Mouse (Mus musculus): ENCODE results near the gene Spats2l.
A peak's percentile ranks its signal among the peaks of the same experiment; 100 is the strongest.

Gene Spats2l

GRCm38 (mm10) chr1:57890259-57890902 lies 116.4 kb downstream of the Spats2l start:
- no peak for DNase-seq (ENCODE audit: low read depth)

DNA sequence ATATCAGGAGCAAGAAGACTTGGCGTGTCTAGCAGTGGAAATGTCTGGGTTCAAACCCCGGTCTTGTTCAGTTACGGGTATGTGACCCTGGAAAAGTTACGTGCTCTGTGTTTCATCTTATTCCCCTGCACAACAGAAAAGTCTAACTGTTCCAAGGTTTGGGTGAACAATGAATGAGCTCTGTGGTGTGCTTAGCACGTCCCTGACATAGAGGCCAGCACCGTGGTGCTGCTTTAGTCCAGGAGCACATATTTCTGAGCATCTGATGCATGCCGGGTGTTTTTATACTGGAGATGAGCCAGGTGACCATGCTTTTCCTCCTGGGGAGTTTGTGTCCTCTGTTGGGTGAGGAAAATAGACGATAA lies 116.9 kb downstream of the Spats2l start:
- DNase-seq (ENCODE audit: low read depth) = no peak

DNA sequence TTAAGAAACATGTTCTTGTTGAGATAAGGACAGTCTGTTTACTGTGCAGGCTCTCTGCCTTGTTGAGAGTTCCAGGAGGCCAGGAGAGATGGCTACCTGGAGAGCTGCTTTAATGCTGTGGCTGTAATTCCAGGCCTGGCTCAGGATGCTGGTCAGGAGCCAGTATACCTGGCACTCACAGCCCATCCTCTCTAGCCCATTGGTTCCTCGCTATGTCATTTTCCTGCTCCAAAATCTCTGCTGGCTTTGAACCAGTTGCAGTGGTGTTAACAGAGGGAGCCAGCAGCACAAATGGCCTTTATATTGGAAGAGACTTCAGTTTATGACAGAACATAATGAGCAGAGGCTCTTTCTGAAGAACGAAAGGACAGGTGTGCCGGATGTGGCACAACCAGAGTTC lies 127.5 kb downstream of the Spats2l start:
- DNase-seq (ENCODE audit: low read depth) = no peak

DNA sequence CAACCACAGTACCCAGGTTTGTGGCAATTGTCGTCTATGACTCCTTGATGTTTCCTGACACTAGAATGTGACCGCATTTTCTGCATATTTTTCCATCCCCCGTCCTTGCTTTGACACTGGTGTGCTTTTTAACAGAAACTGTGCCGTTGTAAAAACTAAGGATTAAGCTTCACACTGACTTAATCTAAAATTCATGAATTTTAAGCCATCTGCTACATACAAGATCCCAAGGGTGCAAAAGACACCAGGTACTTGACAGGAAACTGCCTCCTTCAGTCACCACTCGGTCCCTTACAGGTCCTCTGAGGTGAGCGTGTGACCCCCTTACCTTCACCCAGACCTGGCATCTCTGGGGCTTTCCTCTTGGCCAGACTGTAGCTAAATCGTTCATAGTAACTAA lies 129.8 kb downstream of the Spats2l start:
- DNase-seq (ENCODE audit: low read depth) = no peak

DNA sequence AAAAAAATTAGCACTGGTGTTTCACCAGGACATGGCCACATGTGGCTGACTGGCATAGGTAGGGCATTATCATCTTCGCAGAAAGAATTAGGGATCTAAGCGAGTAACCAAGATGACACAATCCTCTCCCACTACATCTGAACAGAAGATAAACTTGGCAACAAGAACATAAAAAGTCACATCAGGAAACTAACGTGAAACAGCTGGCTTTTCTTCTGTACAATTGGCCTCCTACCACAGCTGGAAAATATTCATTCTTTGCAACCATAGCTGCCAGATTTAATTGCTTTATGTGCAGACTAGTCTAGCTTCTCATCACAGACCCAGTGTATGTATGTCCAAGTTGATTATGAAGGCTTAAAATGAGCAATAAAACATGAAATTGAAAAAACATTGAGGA lies 131.9 kb downstream of the Spats2l start:
- peak; percentile 56 for DNase-seq (ENCODE audit: low read depth)

DNA sequence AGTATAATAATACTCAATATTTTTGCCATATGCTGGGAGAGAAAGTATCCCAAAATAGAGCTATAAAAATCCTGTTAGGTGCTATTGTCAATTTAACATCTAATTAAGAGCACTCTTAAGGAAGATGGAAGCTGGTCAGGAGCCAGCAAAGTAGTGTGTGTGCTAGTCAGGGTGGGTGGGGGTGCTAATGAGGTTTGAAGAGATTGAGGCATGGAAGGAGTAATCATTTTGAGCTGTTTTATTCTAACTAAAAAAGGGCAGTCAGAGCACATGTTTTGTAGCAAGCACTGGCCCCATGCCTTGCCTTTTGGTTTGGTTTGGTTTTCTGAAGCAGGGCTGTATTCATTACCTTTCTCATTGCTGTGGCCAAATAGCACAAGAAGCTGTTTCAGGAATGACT lies 132.3 kb downstream of the Spats2l start:
- peak; percentile 71 for DNase-seq (ENCODE audit: low read depth)

GRCm38 (mm10) chr1:57911561-57911960 lies 137.6 kb downstream of the Spats2l start:
- no peak for DNase-seq (ENCODE audit: low read depth)

- DNase-seq (ENCODE audit: low read depth) = no peak
These were observed 143.4 kb downstream of the Spats2l start for GRCm38 (mm10) chr1:57917342-57917741.

DNA sequence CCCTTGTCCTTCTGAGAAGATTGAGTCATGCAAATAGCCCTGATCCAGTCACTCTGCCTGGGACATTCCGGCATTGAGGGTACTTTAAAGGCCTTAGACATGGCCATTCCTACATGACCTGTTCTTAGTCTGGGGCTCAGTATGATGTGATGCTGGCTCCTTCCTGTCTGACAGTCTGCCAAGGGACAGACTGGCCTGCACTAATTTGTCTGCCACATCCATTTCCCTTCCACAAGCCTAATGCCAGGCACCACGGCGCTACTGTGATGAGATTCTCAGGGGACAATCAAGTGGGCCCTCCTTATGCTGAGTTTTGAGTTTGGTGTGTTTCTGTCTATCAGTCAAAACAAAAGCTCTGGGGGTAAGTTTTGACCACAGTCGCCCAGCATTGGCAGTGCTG lies 144.6 kb downstream of the Spats2l start:
- no peak for DNase-seq (ENCODE audit: low read depth)

- no peak for DNase-seq (ENCODE audit: low read depth)
These were observed 160.3 kb downstream of the Spats2l start for GRCm38 (mm10) chr1:57934287-57934686.

DNA sequence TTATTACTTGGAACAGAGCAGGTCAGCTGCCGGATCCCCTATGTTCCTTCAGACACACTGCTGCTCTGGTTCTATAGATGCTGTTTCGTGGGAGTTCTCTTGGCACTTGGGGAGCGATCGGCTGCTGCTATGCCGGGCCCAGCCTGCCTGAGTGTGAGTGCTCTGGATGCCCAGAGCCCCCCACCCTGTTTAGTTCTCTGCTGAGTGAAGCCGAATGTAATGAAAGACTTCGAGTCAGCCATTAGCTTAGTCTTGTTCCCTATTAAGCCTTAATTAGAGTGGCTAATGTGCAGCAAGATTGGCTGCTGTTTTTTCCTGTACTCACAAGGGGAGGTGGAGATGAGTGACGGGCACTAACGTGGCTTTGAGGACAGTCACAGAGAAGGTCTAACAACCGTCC lies 166.7 kb downstream of the Spats2l start:
- DNase-seq (ENCODE audit: low read depth) = no peak

DNA sequence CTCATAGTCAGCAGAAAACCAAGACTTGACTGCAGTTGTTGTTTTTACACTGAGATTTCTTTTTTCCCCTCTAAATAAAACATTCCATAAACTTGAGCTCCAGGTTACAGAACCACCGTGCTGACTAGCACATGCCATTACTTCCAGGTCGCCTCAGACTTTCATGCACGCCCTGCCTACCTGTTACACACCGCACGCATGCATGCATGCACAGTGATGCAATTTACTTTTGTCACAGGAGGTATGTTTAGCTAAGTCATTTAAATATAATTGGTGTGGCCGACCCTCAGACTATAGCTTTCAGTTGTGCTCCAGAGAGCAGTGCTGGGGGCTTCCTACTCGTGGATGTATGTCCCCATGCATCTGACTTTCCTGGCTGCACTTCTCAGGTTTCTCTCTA lies 167.1 kb downstream of the Spats2l start:
- no peak for DNase-seq (ENCODE audit: low read depth)

- no peak for DNase-seq (ENCODE audit: low read depth)
These were observed 167.8 kb downstream of the Spats2l start for GRCm38 (mm10) chr1:57941734-57942133.

DNA sequence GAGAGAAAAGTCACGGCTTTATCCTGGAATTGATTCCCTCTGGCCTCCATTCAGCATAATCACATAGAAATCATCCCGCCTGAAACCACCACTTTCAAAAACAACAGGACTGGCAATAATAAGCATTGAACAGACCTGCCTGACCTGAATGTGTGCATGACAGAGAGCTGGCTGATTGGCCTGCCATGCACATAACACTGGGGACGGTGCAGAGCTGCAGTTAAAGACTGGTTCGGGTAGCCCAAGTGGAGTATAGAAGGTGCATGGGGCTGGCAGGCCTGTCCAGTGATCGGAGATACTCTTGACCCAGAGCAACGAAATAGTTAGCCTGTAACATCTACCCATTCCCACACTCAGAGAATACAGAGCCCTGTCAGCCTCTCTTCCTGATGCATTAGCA lies 168.3 kb downstream of the Spats2l start:
- DNase-seq (ENCODE audit: low read depth) = no peak

- no peak for DNase-seq (ENCODE audit: low read depth)
These were observed 173.8 kb downstream of the Spats2l start for GRCm38 (mm10) chr1:57947552-57948347.

DNA sequence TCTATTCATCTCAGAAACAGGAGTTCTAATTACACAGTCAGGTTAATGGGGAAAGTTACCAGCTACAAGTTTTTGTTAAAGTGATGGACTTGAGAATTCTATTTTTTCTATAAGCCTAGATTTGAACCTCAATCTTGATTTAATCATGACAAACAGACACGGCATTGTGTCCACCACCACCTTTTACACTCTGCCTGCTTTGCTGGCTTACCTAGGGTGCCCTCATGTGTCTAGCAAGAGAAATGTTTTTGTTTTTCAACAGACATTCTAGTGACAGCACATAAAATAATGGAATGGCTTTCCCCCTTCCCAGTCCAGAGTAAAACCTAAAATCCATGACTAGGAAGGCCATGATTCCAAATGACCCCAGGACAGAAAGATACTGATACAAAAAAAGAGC lies 175.2 kb downstream of the Spats2l start:
- DNase-seq (ENCODE audit: low read depth) = no peak

- DNase-seq (ENCODE audit: low read depth) = no peak
These were observed 175.8 kb downstream of the Spats2l start for GRCm38 (mm10) chr1:57949716-57950115.

DNA sequence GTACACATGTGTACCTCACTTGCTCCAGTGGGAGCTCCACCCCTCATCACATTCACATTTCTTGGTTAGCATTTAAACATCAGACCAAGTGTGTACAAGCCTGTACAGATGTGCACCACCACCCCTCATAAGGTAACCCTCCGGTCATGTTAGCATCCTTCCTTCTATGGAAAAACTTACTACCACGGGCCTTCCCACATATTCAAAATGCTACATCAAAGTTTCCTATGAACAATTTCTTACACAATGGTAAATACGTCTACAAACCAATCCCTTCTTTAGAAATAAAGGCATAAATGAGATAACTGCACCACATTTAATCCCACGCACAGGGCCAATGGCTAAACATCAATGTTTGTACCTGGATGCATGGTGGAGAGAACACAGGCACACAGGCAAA lies 178.5 kb downstream of the Spats2l start:
- DNase-seq (ENCODE audit: low read depth) = no peak

GRCm38 (mm10) chr1:57953586-57954375 lies 179.8 kb downstream of the Spats2l start:
- no peak for DNase-seq (ENCODE audit: low read depth)

GRCm38 (mm10) chr1:57954376-57954765 lies 180.4 kb downstream of the Spats2l start:
- no peak for DNase-seq (ENCODE audit: low read depth)

DNA sequence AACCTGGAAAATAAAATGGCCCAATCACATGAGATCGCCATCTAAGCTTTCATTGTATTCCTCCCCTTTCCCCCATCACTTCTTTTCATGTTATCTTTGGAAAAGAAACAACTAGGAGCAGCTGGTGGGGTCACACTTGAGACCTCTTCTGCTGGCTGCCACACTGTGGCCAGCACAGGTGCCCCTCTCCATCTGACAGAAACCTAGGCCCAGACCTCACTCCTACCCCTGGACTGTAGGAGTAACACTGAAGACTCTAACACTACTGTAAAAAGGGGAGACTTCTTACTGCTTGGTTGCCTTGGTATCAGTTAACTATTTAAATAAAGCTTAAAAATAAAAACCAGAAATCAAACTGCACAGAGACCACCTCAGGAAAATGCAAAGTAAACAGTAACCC lies 181.8 kb downstream of the Spats2l start:
- DNase-seq (ENCODE audit: low read depth) = no peak

- peak; percentile 57 for DNase-seq (ENCODE audit: low read depth)
These were observed 195.6 kb downstream of the Spats2l start for GRCm38 (mm10) chr1:57969327-57970271.

Measured in fibroblast of lung, adult 2 months (primary cell).